Mouse (Mus musculus) midbrain, embryonic 14.5 days (tissue): ENCODE results near the gene Apba2. TPM values are rescaled to one million over a fixed set of nuclear protein-coding genes. Genes with fewer than 3 reads are reported as not detected.
A peak's percentile ranks its signal among the peaks of the same experiment; 100 is the strongest.

Experiments
- ATAC-seq: fragments of 200-750 bp; cut with Nextera tagmentation; 2 replicates; pipeline ENCODE4 v1.8.0; 2017; ENCODE audit warnings: moderate number of reproducible peaks, moderate library complexity; ENCODE audit not compliant: low FRiP score, low TSS enrichment
- DNase-seq: peaks from one replicate; pipeline ENCODE4 v3.0.0-alpha.2; 2015
- H3K27ac ChIP-seq: fragments of 300-500 bp; sonication (generic); replicated peaks from 2 replicates; pipeline ENCODE4 v1.5.1; 2014; ENCODE audit warnings: mild to moderate bottlenecking, low read depth, low read length, moderate library complexity
- H3K27me3 ChIP-seq: fragments of 300-500 bp; sonication (generic); 2 replicates; pipeline ENCODE4 v1.6.1; 2014; ENCODE audit warnings: low read length, control low read depth, mixed read lengths; ENCODE audit not compliant: control insufficient read depth, insufficient read depth
- H3K36me3 ChIP-seq: fragments of 300-500 bp; sonication (generic); 2 replicates; pipeline ENCODE4 v1.6.1; 2014; ENCODE audit warnings: low read length, control low read depth; ENCODE audit not compliant: control insufficient read depth, insufficient read depth
- H3K4me1 ChIP-seq: fragments of 300-500 bp; sonication (generic); 2 replicates; pipeline ENCODE4 v1.6.1; 2014; ENCODE audit warnings: mild to moderate bottlenecking, antibody characterized with exemption, low read length, control low read depth; ENCODE audit not compliant: control insufficient read depth, insufficient read depth
- H3K4me2 ChIP-seq: fragments of 300-500 bp; sonication (generic); 2 replicates; pipeline ENCODE4 v1.6.1; 2014; ENCODE audit warnings: mild to moderate bottlenecking, low read length, moderate library complexity
- H3K4me3 ChIP-seq: fragments of 300-500 bp; sonication (generic); replicated peaks from 2 replicates; pipeline ENCODE4 v1.5.1; 2014; ENCODE audit warnings: low read depth, low read length
- H3K9ac ChIP-seq: fragments of 300-500 bp; sonication (generic); replicated peaks from 2 replicates; pipeline ENCODE4 v1.6.1; 2014; ENCODE audit warnings: mild to moderate bottlenecking, low read length, moderate library complexity
- H3K9me3 ChIP-seq: fragments of 300-500 bp; sonication (generic); 2 replicates; pipeline ENCODE4 v1.6.1; 2016; ENCODE audit warnings: low read length, control low read depth, mixed read lengths; ENCODE audit not compliant: control insufficient read depth
- WGBS: fragments of 180-500 bp; shearing (Covaris S2); extraction: QIAGEN DNeasy Blood & Tissue Kit; methylation state at CpG from one replicate; pipeline ENCODE4 v1.1.7; 2014; 5-methylcytosine and 5-hydroxymethylcytosine counted together
- polyA plus RNA-seq: library from polyadenylated mRNA; unstranded; fragments of >200 nt; fragmentation: Nextera tagmentation; extraction: Ambion mirVana; gene quantifications from 2 replicates; pipeline ENCODE4 v1.2.1, GENCODE M21; 2014

Apba2 gene
- polyA plus RNA-seq, 1 experiment from 2014 or later, result 184 TPM

- Histone ChIP-seq H3K27me3 (no peaks in the 10 kb centered on the region), H3K27ac (no peak overlapping the region), H3K9ac (no peak overlapping the region), H3K36me3 (no peaks in the 10 kb centered on the region), H3K4me3 (no peak overlapping the region), H3K9me3 (no peaks in the 10 kb centered on the region), H3K4me1 (peaks cover 7% of the 10 kb centered on the region; the same call in 1 of the 2 replicates), H3K4me2 (no peak overlapping the region)
- DNase-seq, result no peak
- 86% methylated on average over 3 of the region's 3 CpGs for WGBS
- no peak for ATAC-seq
Observed at GRCm38 (mm10) chr7:64645458-64645857, 144.0 kb downstream of the Apba2 start.

DNA sequence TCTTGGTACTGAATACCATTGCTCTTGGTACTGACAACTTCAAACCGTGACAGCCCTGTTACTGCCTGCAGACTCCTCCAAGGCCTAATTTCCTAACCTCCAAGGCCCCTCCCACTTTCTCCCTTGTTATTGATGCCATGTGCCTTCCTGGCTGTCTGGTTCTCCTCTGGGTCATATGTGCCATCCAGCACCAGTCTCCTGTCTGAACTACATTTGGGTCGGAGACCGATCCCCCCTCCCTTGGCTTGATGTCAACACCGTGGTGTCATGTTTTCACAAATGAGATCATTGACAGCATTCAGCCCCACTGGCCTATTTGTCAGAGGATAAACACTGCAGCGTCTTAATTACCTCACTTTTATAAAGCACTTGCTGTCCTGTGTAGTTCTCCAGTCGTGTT lies 144.5 kb downstream of the Apba2 start:
- no peak overlapping the region for H3K9ac ChIP-seq
- no peaks in the 10 kb centered on the region for H3K36me3 ChIP-seq
- no peaks in the 10 kb centered on the region for H3K9me3 ChIP-seq
- WGBS, result 60% methylated on average over 6 of the region's 6 CpGs
- H3K27me3 ChIP-seq, result no peaks in the 10 kb centered on the region
- DNase-seq (no peak), ATAC-seq (no peak)
- H3K27ac ChIP-seq, result no peak overlapping the region
- H3K4me1 ChIP-seq, result peaks cover 7% of the 10 kb centered on the region; the same call in 1 of the 2 replicates
- H3K4me2 ChIP-seq, result no peak overlapping the region
- H3K4me3 ChIP-seq, result no peak overlapping the region

GRCm38 (mm10) chr7:64648947-64649607 lies 147.6 kb downstream of the Apba2 start:
- no peak overlapping the region for H3K4me3 ChIP-seq
- no peaks in the 10 kb centered on the region for H3K9me3 ChIP-seq
- no peaks in the 10 kb centered on the region for H3K36me3 ChIP-seq
- peaks cover 7% of the 10 kb centered on the region; the same call in 1 of the 2 replicates for H3K4me1 ChIP-seq
- H3K9ac ChIP-seq, result no peak overlapping the region
- no peaks in the 10 kb centered on the region for H3K27me3 ChIP-seq
- 64% methylated on average over 10 of the region's 10 CpGs for WGBS
- ATAC-seq (no peak), DNase-seq (peak; percentile 31)
- H3K4me2 ChIP-seq, result no peak overlapping the region
- no peak overlapping the region for H3K27ac ChIP-seq

DNA sequence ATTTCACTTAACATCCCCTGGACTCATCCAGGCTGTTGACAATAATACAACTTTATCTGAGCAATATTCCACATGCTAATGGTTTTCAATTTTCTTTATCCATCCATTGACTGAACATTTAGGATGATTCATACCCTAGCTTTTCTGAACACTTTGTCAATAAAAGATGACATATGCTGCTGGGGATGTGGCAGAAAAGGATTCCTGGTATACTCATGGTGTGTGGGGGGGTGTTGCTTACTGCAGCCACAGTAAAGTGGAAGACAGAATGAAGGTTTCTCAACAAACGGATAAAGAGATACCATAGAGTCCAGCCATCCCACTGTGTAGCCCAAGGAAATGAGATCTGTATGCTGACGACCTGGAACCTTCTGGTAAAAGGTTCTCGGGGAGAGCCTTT lies 150.5 kb downstream of the Apba2 start:
- H3K9ac ChIP-seq, result no peak overlapping the region
- peaks cover 7% of the 10 kb centered on the region; the same call in 1 of the 2 replicates for H3K4me1 ChIP-seq
- H3K4me3 ChIP-seq, result no peak overlapping the region
- H3K27ac ChIP-seq, result no peak overlapping the region
- no peak for DNase-seq
- 61% methylated on average over 3 of the region's 3 CpGs for WGBS
- no peaks in the 10 kb centered on the region for H3K27me3 ChIP-seq
- H3K9me3 ChIP-seq, result no peaks in the 10 kb centered on the region
- no peaks in the 10 kb centered on the region for H3K36me3 ChIP-seq
- no peak overlapping the region for H3K4me2 ChIP-seq
- ATAC-seq, result no peak

- no peaks in the 10 kb centered on the region for H3K36me3 ChIP-seq
- DNase-seq, result no peak
- peaks cover 11% of the 10 kb centered on the region; the same call in 1 of the 2 replicates for H3K4me1 ChIP-seq
- no peak overlapping the region for H3K27ac ChIP-seq
- H3K4me2 ChIP-seq, result no peak overlapping the region
- H3K27me3 ChIP-seq, result no peaks in the 10 kb centered on the region
- no peaks in the 10 kb centered on the region for H3K9me3 ChIP-seq
- H3K4me3 ChIP-seq, result no peak overlapping the region
- no peak overlapping the region for H3K9ac ChIP-seq
- no peak for ATAC-seq
- 68% methylated on average over 7 of the region's 7 CpGs for WGBS
Observed at GRCm38 (mm10) chr7:64656787-64657186, 155.3 kb downstream of the Apba2 start.

GRCm38 (mm10) chr7:64658914-64659313 lies 157.4 kb downstream of the Apba2 start:
- H3K36me3 ChIP-seq, result no peaks in the 10 kb centered on the region
- no peak for DNase-seq
- WGBS, result 44% methylated on average over 4 of the region's 4 CpGs
- ATAC-seq, result no peak
- H3K27ac ChIP-seq, result no peak overlapping the region
- no peak overlapping the region for H3K4me2 ChIP-seq
- no peaks in the 10 kb centered on the region for H3K9me3 ChIP-seq
- no peak overlapping the region for H3K4me3 ChIP-seq
- no peaks in the 10 kb centered on the region for H3K27me3 ChIP-seq
- no peak overlapping the region for H3K9ac ChIP-seq
- peaks cover 11% of the 10 kb centered on the region; the same call in 1 of the 2 replicates for H3K4me1 ChIP-seq

- ATAC-seq (no peak), DNase-seq (no peak)
- Histone ChIP-seq H3K4me3 (no peak overlapping the region), H3K27me3 (no peaks in the 10 kb centered on the region), H3K4me1 (peaks cover 11% of the 10 kb centered on the region; the same call in 1 of the 2 replicates), H3K9me3 (no peaks in the 10 kb centered on the region), H3K36me3 (no peaks in the 10 kb centered on the region), H3K9ac (no peak overlapping the region), H3K4me2 (no peak overlapping the region), H3K27ac (no peak overlapping the region)
- WGBS, result 38% methylated on average over 8 of the region's 8 CpGs
Observed at GRCm38 (mm10) chr7:64659328-64659727, 157.8 kb downstream of the Apba2 start.

DNA sequence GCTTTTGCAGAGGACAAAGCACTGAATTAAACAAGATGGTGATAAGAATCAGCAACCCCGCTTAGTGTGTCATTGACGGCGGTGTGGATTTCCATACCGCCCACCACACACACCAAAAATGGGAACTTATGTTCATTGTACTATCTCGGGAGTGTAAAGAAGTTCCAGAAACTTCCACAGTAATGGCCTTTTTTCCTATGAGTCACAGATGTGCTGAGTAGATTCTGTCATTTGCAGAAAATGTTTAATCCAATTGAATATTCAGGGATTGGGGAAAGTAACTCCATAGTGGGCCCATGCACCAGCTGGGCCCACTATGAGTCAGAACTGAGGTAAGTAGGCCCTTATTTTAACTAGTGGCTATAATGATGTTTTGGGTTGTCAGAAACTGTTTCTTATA lies 161.0 kb downstream of the Apba2 start:
- no peak for DNase-seq
- ATAC-seq, result no peak
- H3K4me1 ChIP-seq, result peaks cover 11% of the 10 kb centered on the region; the same call in 1 of the 2 replicates
- H3K27ac ChIP-seq, result no peak overlapping the region
- no peak overlapping the region for H3K4me2 ChIP-seq
- H3K27me3 ChIP-seq, result no peaks in the 10 kb centered on the region
- 89% methylated on average over 5 of the region's 5 CpGs for WGBS
- H3K36me3 ChIP-seq, result no peaks in the 10 kb centered on the region
- H3K4me3 ChIP-seq, result no peak overlapping the region
- no peaks in the 10 kb centered on the region for H3K9me3 ChIP-seq
- no peak overlapping the region for H3K9ac ChIP-seq

DNA sequence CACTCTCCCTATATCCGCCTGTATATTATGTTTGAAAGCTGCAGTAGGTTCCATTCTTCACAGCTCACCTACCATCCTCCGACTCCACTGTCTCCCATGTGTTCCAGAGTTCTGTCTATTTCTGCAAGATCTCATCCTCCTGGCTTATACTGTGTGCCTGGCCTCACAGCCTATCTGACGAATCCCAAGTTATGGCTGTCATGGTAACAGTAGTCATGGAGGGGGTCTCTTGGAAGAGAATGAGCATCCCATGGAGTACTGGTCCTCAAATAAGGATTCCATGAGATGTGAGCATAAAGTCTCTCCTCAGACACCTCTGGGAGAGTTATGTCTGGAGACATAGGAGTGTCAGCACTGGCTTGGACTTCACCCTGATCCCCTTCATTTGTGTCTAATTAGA lies 162.1 kb downstream of the Apba2 start:
- Histone ChIP-seq H3K36me3 (no peaks in the 10 kb centered on the region), H3K4me2 (no peak overlapping the region), H3K27ac (no peak overlapping the region), H3K27me3 (no peaks in the 10 kb centered on the region), H3K9me3 (no peaks in the 10 kb centered on the region), H3K9ac (no peak overlapping the region), H3K4me1 (0 out of 2 replicates have a peak, but pooled peaks cover 6% of the 10 kb centered on the region), H3K4me3 (no peak overlapping the region)
- 83% methylated on average over 3 of the region's 3 CpGs for WGBS
- ATAC-seq (no peak), DNase-seq (no peak)
